ENCODE assay signal across 15 mouse cellular contexts in the genomic region with DNA sequence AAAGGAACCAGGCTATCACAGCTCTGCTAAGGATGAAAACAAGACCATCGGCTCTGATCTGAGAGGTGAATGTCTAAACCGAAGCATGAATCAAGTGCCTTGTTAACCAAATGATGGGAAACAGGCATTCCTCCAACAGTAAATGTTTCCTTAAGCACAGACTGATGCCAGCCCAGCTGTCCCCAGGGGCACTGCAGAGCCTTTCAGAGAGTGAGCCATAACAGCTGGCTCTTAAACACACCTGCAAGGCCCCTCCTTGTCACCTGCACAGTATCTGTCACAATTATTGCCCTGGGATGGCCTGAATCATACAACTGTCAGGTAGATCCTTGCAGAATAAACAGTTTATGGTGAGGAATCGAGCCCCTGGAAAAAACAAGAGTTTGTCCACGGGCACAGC.
"Had no signal": no experiment of that assay in that cellular context is flagged by ENCODE, and none has a peak within 500 bp of the region (broad histone marks: within the 10 kb centered on the region; RNA-seq: fewer than 3 reads in every experiment).

No protein-coding gene starts in this region.

- DNase-seq: layer of hippocampus, adult 9-11 months; layer of hippocampus, postnatal 36 days; lung, embryonic 14.5 days; lung, postnatal 10 days; lung, postnatal 4 days; retina, postnatal 1 day; right cerebral cortex, postnatal 4 days; spleen, adult 18-20 months; thymus, postnatal 36 days had no signal

- H3K9ac ChIP-seq: limb, embryonic 15.5 days; liver, embryonic 12.5 days; lung, embryonic 14.5 days; midbrain, embryonic 12.5 days; neural tube, embryonic 13.5 days; stomach, embryonic 15.5 days had no signal

- ATAC-seq: liver, embryonic 12.5 days; midbrain, embryonic 16.5 days had no signal

- H3K4me3 ChIP-seq: limb, embryonic 15.5 days; liver, embryonic 12.5 days; midbrain, embryonic 12.5 days; neural tube, embryonic 13.5 days; stomach, embryonic 15.5 days had no signal

- H3K4me2 ChIP-seq: limb, embryonic 15.5 days; liver, embryonic 12.5 days; lung, embryonic 14.5 days; midbrain, embryonic 12.5 days; neural tube, embryonic 13.5 days; stomach, embryonic 15.5 days had no signal

- H3K9me3 ChIP-seq: limb, embryonic 15.5 days; liver, embryonic 12.5 days; midbrain, embryonic 12.5 days; neural tube, embryonic 13.5 days; stomach, embryonic 15.5 days had no signal

- H3K27me3 ChIP-seq: limb, embryonic 15.5 days; liver, embryonic 12.5 days; midbrain, embryonic 12.5 days; neural tube, embryonic 13.5 days; stomach, embryonic 15.5 days had no signal

- H3K27ac ChIP-seq: limb, embryonic 15.5 days; liver, embryonic 12.5 days; midbrain, embryonic 12.5 days; neural tube, embryonic 13.5 days; stomach, embryonic 15.5 days had no signal

- H3K36me3 ChIP-seq: limb, embryonic 15.5 days; liver, embryonic 12.5 days; midbrain, embryonic 12.5 days; neural tube, embryonic 13.5 days; stomach, embryonic 15.5 days had no signal

- H3K4me1 ChIP-seq: midbrain, embryonic 12.5 days; neural tube, embryonic 13.5 days had no signal
